Mouse (Mus musculus) cerebellum, postnatal 36 days (tissue): ENCODE results near the gene Gm29094.

Source experiments
- DNase-seq, 2 experiments: peaks; one replicate each; pipeline ENCODE4 v3.0.0; 2021 to 2022; ENCODE audit warnings: mixed read lengths in 2 of 2

The Gm29094 gene

GRCm38 (mm10) chr9:89253400-89253799, 54.2 kb downstream of the Gm29094 start:
- DNase-seq, result no peak

- DNase-seq, result no peak
These were observed 57.6 kb downstream of the Gm29094 start for GRCm38 (mm10) chr9:89256556-89257335.

DNA sequence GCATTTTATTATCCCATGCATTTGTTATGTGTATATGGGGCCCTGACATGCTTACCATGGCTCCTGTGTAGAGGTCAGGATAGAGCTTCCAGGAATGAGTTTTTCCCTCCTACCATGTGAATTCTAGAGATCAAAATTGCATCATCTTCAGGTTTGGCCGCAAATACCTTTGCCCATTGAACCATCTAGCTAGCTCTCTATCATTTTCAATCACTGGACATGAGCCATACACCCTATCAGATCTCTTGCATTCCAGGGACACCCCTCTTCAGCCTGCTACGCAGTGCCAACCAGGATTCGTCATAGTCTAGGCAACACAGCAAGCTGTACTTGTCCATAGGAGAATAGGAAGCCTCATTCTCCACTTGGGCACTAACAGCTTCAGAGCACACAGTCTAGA, 64.8 kb downstream of the Gm29094 start:
- DNase-seq, result no peak

- no peak for DNase-seq
These were observed 65.4 kb downstream of the Gm29094 start for GRCm38 (mm10) chr9:89264571-89264970.
